In the genomic region with DNA sequence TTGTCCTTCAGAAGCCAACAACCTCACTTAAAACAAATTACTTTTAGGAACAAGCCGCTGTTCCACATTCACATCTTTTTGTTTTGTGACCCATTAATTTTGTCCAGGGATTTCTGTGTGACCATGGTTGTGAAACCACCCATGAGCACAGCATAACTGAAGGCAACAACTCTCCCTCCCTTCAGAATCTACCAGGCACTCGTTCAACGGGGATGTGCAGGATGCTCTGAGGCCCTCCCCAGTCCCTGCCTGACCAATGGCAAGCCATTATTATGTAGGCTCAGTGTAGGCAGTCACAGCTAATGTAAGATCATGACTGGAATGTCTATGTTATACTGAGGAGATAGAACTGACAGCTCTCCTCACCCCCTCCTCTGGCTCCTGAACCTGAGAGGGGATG, we compare ENCODE assay signal across 37 mouse cellular contexts. TPM values are rescaled to one million over a fixed set of nuclear protein-coding genes. Genes with fewer than 3 reads are reported as not detected.
DNase-seq lines count a peak whose midpoint lies in the region; ATAC-seq and TF ChIP-seq lines count a peak whose summit lies in the region.
"Had no signal": no experiment of that assay in that cellular context is flagged by ENCODE, and none has a peak within 500 bp of the region (broad histone marks: within the 10 kb centered on the region; RNA-seq: fewer than 3 reads in every experiment).

No protein-coding gene starts in this region.

- peaks cover 10% of the 10 kb centered on the region; the same call in 1 of the 2 replicates for H3K36me3 ChIP-seq in lung, postnatal 0 days (ENCODE audit: insufficient read depth, low read length)
- H3K36me3 ChIP-seq in neural tube, embryonic 14.5 days (ENCODE audit: control insufficient read depth, insufficient read depth, low read length), result peaks cover 32% of the 10 kb centered on the region
- H3K36me3 ChIP-seq: heart, embryonic 15.5 days; limb, embryonic 10.5 days had no signal

- peak; percentile 26 for DNase-seq in adrenal gland, postnatal 14 days
- no peak for DNase-seq in adrenal gland, postnatal 36 days
- no peak for DNase-seq in layer of hippocampus, adult 2 months (ENCODE audit: low spot score in 2 of 2)
- no peak for DNase-seq in layer of hippocampus, adult 11-12 months (ENCODE audit: low spot score)
- peak; percentile 79 for DNase-seq in lung, postnatal 0 days (ENCODE audit: low spot score)
- DNase-seq in lung, postnatal 36 days, result no peak
- DNase-seq: cerebellum, adult 11-12 months; cerebellum, adult 9-11 months; embryo, embryonic 11 days; kidney, adult 11 months; kidney, postnatal 25 days; right cerebral cortex, postnatal 25 days; thymus, adult 2 months; thymus, postnatal 36 days had no signal

- no peaks in the 10 kb centered on the region for H3K27me3 ChIP-seq in lung, postnatal 0 days (replicated peaks; ENCODE audit: insufficient read depth, low read length)
- H3K27me3 ChIP-seq in neural tube, embryonic 14.5 days (ENCODE audit: control insufficient read depth, insufficient read depth, low read length), result no peaks in the 10 kb centered on the region
- H3K27me3 ChIP-seq: embryonic facial prominence, embryonic 12.5 days; heart, embryonic 15.5 days; hindbrain, embryonic 13.5 days; limb, embryonic 15.5 days; midbrain, embryonic 12.5 days; stomach, embryonic 15.5 days had no signal

- H3K4me1 ChIP-seq in lung, postnatal 0 days (ENCODE audit: insufficient read depth, low read depth, low read length), result peaks cover 20% of the 10 kb centered on the region
- peaks cover 25% of the 10 kb centered on the region; the same call in 1 of the 2 replicates for H3K4me1 ChIP-seq in neural tube, embryonic 14.5 days (ENCODE audit: control insufficient read depth, insufficient read depth, low read length)

- TF ChIP-seq CTCF in layer of hippocampus, adult 2 months (conservative IDR thresholded peaks at IDR 0.05), result no peak
- TF ChIP-seq CTCF in lung, postnatal 0 days (IDR thresholded peaks at IDR 0.05), result no peak

- WGBS in lung, postnatal 0 days, result 46% methylated on average over 3 of the region's 3 CpGs
- 53% methylated on average over 3 of the region's 3 CpGs for WGBS in neural tube, embryonic 14.5 days

- H3K9me3 ChIP-seq in lung, postnatal 0 days (ENCODE audit: low read length), result no peaks in the 10 kb centered on the region
- H3K9me3 ChIP-seq in neural tube, embryonic 14.5 days (ENCODE audit: control insufficient read depth, low read length), result no peaks in the 10 kb centered on the region
- H3K9me3 ChIP-seq: embryonic facial prominence, embryonic 12.5 days; heart, embryonic 15.5 days; hindbrain, embryonic 13.5 days; limb, embryonic 10.5 days; limb, embryonic 15.5 days; megakaryocyte, embryonic 14.5 days; midbrain, embryonic 12.5 days; stomach, embryonic 15.5 days had no signal

- 0 out of 2 replicates have a peak overlapping the region, but pooled peaks have one; percentile 67 for H3K27ac ChIP-seq in layer of hippocampus, adult 2 months
- peak overlapping the region; percentile 69 for H3K27ac ChIP-seq in lung, postnatal 0 days (ENCODE audit: low read length)
- peak overlapping the region; percentile 13; the same call in 1 of the 2 replicates for H3K27ac ChIP-seq in neural tube, embryonic 14.5 days (ENCODE audit: low read depth, low read length)
- H3K27ac ChIP-seq: embryonic facial prominence, embryonic 12.5 days; heart, embryonic 15.5 days; limb, embryonic 10.5 days; limb, embryonic 15.5 days; midbrain, embryonic 12.5 days had no signal

- ATAC-seq in lung, postnatal 0 days, result peak; percentile 5; the same call in 1 of the 2 replicates
- no peak for ATAC-seq in neural tube, embryonic 14.5 days (ENCODE audit: low read depth)
- no peak for ATAC-seq in CD4-positive, CD25-positive, alpha-beta regulatory T cell, adult 4 months
- ATAC-seq: forebrain, embryonic 14.5 days had no signal

- no peak overlapping the region for H3K4me3 ChIP-seq in layer of hippocampus, adult 2 months
- H3K4me3 ChIP-seq in lung, postnatal 0 days (ENCODE audit: low read depth, low read length), result no peak overlapping the region
- H3K4me3 ChIP-seq in neural tube, embryonic 14.5 days (ENCODE audit: low read depth, low read length), result no peak overlapping the region
- H3K4me3 ChIP-seq: embryonic facial prominence, embryonic 12.5 days; heart, embryonic 15.5 days; hindbrain, embryonic 13.5 days; limb, embryonic 10.5 days; limb, embryonic 15.5 days; megakaryocyte, embryonic 14.5 days; midbrain, embryonic 12.5 days; myocyte; stomach, embryonic 15.5 days had no signal

- TF ChIP-seq EP300 in lung, postnatal 0 days (IDR thresholded peaks at IDR 0.05), result no peak

- H3K4me2 ChIP-seq in lung, postnatal 0 days (replicated peaks; ENCODE audit: low read depth, low read length), result no peak overlapping the region
- no peak overlapping the region for H3K4me2 ChIP-seq in neural tube, embryonic 14.5 days (ENCODE audit: low read depth, low read length)
- H3K4me2 ChIP-seq: embryonic facial prominence, embryonic 12.5 days; heart, embryonic 15.5 days; hindbrain, embryonic 13.5 days; limb, embryonic 15.5 days; midbrain, embryonic 12.5 days; stomach, embryonic 15.5 days had no signal

- no peak overlapping the region for H3K9ac ChIP-seq in lung, postnatal 0 days (replicated peaks; ENCODE audit: low read depth)
- H3K9ac ChIP-seq in neural tube, embryonic 14.5 days (replicated peaks; ENCODE audit: low read depth, low read length), result no peak overlapping the region
- H3K9ac ChIP-seq: embryonic facial prominence, embryonic 12.5 days; heart, embryonic 15.5 days; hindbrain, embryonic 13.5 days; limb, embryonic 15.5 days; midbrain, embryonic 12.5 days; stomach, embryonic 15.5 days had no signal

RNA-seq across cellular contexts. Expression of a gene that starts 15.6 kb away (rescaled TPM):
- total RNA-seq in adrenal gland, postnatal 14 days (2021), result 19.7 and 24.6 TPM in 2 replicates
- 10 to 100 TPM; 11.4 to 17.6 TPM for total RNA-seq in adrenal gland, postnatal 36 days (2021)
- 10 to 100 TPM; 32.5 to 35.9 TPM for total RNA-seq in layer of hippocampus, adult 2 months (2021)
- polyA plus RNA-seq in lung, postnatal 0 days (2015; fragmentation: Nextera tagmentation; extraction: Ambion mirVana), result 8.4 and 8.7 TPM in 2 replicates
- polyA plus RNA-seq in neural tube, embryonic 14.5 days (2014; fragmentation: Nextera tagmentation; extraction: Ambion mirVana), result 37.7 and 47.6 TPM in 2 replicates
- 10 to 100 TPM in 1 of 2 experiments, 1 to 10 TPM in 1; 6.8 to 11.4 TPM for polyA plus RNA-seq in CD4-positive, CD25-positive, alpha-beta regulatory T cell, adult 4 months (2017; shearing (Covaris generic))

RNA-seq across cellular contexts. Expression of a gene that starts 25.1 kb away (rescaled TPM):
- 10.8 and 18.2 TPM in 2 replicates for total RNA-seq in adrenal gland, postnatal 14 days (2021)
- 10 to 100 TPM; 23.7 to 25.0 TPM for total RNA-seq in adrenal gland, postnatal 36 days (2021)
- total RNA-seq in layer of hippocampus, adult 2 months (2021), result 1 to 10 TPM; 5.4 to 6.6 TPM
- 5.5 and 6.3 TPM in 2 replicates for polyA plus RNA-seq in lung, postnatal 0 days (2015; fragmentation: Nextera tagmentation; extraction: Ambion mirVana)
- 1.3 and 1.5 TPM in 2 replicates for polyA plus RNA-seq in neural tube, embryonic 14.5 days (2014; fragmentation: Nextera tagmentation; extraction: Ambion mirVana)
- under 1 TPM; 0.15 to 0.44 TPM for polyA plus RNA-seq in CD4-positive, CD25-positive, alpha-beta regulatory T cell, adult 4 months (2017; shearing (Covaris generic))
- total RNA-seq: MEL had no signal

RNA-seq across cellular contexts. Expression of a gene that starts 57.9 kb away (rescaled TPM):
- total RNA-seq in adrenal gland, postnatal 14 days (2021), result not detected in 2 replicates
- not detected for total RNA-seq in adrenal gland, postnatal 36 days (2021)
- not detected for total RNA-seq in layer of hippocampus, adult 2 months (2021)
- not detected in 2 replicates for polyA plus RNA-seq in lung, postnatal 0 days (2015; fragmentation: Nextera tagmentation; extraction: Ambion mirVana)
- not detected in 2 replicates for polyA plus RNA-seq in neural tube, embryonic 14.5 days (2014; fragmentation: Nextera tagmentation; extraction: Ambion mirVana)
- polyA plus RNA-seq in CD4-positive, CD25-positive, alpha-beta regulatory T cell, adult 4 months (2017; shearing (Covaris generic)), result not detected
- total RNA-seq: adrenal gland, adult 18-20 months; gastrocnemius, adult 18-20 months; gastrocnemius, postnatal 4 days; heart, postnatal 25 days; layer of hippocampus, adult 8-10 months; layer of hippocampus, postnatal 25 days; MEL; midbrain, postnatal 0 days; neutrophil, adult 5-6 weeks had no signal
- polyA plus RNA-seq: embryonic facial prominence, embryonic 12.5 days; forebrain, embryonic 14.5 days; heart, embryonic 15.5 days; hindbrain, embryonic 13.5 days; kidney, embryonic 14.5 days; limb, embryonic 10.5 days; limb, embryonic 15.5 days; liver, embryonic 16.5 days; midbrain, embryonic 12.5 days; midbrain, postnatal 0 days; stomach, embryonic 15.5 days had no signal

RNA-seq across cellular contexts. Expression of a gene that starts 59.9 kb away (rescaled TPM):
- total RNA-seq in adrenal gland, postnatal 14 days (2021), result 10.4 and 12.1 TPM in 2 replicates
- 1 to 10 TPM; 3.2 to 6.4 TPM for total RNA-seq in adrenal gland, postnatal 36 days (2021)
- 1 to 10 TPM; 1.5 to 2.0 TPM for total RNA-seq in layer of hippocampus, adult 2 months (2021)
- polyA plus RNA-seq in lung, postnatal 0 days (2015; fragmentation: Nextera tagmentation; extraction: Ambion mirVana), result 7.4 and 8.8 TPM in 2 replicates
- polyA plus RNA-seq in neural tube, embryonic 14.5 days (2014; fragmentation: Nextera tagmentation; extraction: Ambion mirVana), result 5.1 and 7.3 TPM in 2 replicates
- polyA plus RNA-seq in CD4-positive, CD25-positive, alpha-beta regulatory T cell, adult 4 months (2017; shearing (Covaris generic)), result 10 to 100 TPM; 43.5 to 49.8 TPM

Comparison
In these comparisons a context has a peak if more than half of its experiments do, and no peak if none do; other contexts are left out.
1. DNase-seq: peak in adrenal gland, postnatal 14 days (single experiment) and lung, postnatal 0 days (single experiment); none in adrenal gland, postnatal 36 days (0 of 2), layer of hippocampus, adult 2 months (0 of 2), layer of hippocampus, adult 11-12 months (single experiment) and lung, postnatal 36 days (single experiment).
2. H3K27ac ChIP-seq: peak in every context shown above with its lines; median percentile 69 in lung, postnatal 0 days; 67 in layer of hippocampus, adult 2 months; 13 in neural tube, embryonic 14.5 days.